Mouse (Mus musculus) CH12.LX (cell line): ENCODE measurements at regions not wholly inside any gene's neighbourhood (a gene's known extent, or its start where the extent isn't known, plus 50 kb on each side); places are given as distances from the start of the nearest gene placed in this dataset.

Experiments
- CHD2 ChIP-seq: IDR thresholded peaks from 2 replicates; pipeline ENCODE4 v1.6.1; 2011; ENCODE audit warnings: low read length, improper control_type of control experiment
- CTCF ChIP-seq, 2 experiments: IDR thresholded peaks in 1 of 2; conservative IDR thresholded peaks in 1 of 2; 2 replicates each; pipeline ENCODE4 v1.5.1; 2011 to 2012; ENCODE audit warnings: low read depth in 2 of 2, low read length in 2 of 2, improper control_type of control experiment in 1 of 2, inconsistent platforms in 1 of 2, mild to moderate bottlenecking in 1 of 2, moderate library complexity in 1 of 2
- EP300 ChIP-seq: IDR thresholded peaks from 2 replicates; pipeline ENCODE4 v1.6.1; 2011; ENCODE audit warnings: low read length, improper control_type of control experiment
- MAZ ChIP-seq: IDR thresholded peaks from 2 replicates; pipeline ENCODE4 v1.6.1; 2012; ENCODE audit warnings: low read depth, mild to moderate bottlenecking, inconsistent platforms, low read length, improper control_type of control experiment, moderate library complexity
- MYC ChIP-seq: IDR thresholded peaks from 2 replicates; pipeline ENCODE4 v1.6.1; 2011; ENCODE audit warnings: low read depth, mild to moderate bottlenecking, improper control_type of control experiment, low read length
- POLR2A ChIP-seq: IDR thresholded peaks from 2 replicates; pipeline ENCODE4 v1.6.1; 2011; ENCODE audit warnings: low read depth, mild to moderate bottlenecking, improper control_type of control experiment, low read length
- ZNF384 ChIP-seq: IDR thresholded peaks from 2 replicates; pipeline ENCODE4 v1.6.1; 2012; ENCODE audit warnings: low read depth, low read length, improper control_type of control experiment, inconsistent platforms

GRCm38 (mm10) chr16:47394398-47394797 lies 889.1 kb upstream of the Dppa4 start:
- TF ChIP-seq MAZ, result no peak
- no peak for TF ChIP-seq CTCF (conservative IDR thresholded peaks at IDR 0.05 in 1 of 2, IDR thresholded peaks at IDR 0.05 in 1 of 2; ENCODE audit: low read depth in 2 of 2, low read length in 2 of 2)
- TF ChIP-seq MYC, result no peak
- no peak for TF ChIP-seq POLR2A
- TF ChIP-seq ZNF384, result no peak
- TF ChIP-seq EP300, result no peak
- no peak for TF ChIP-seq CHD2
